Mouse (Mus musculus) midbrain, embryonic 16.5 days (tissue): ENCODE results near the gene Helz2. TPM values are rescaled to one million over a fixed set of nuclear protein-coding genes. Genes with fewer than 3 reads are reported as not detected.
"Not testable (repeated sequence)": the region's sequence is repeated elsewhere in the genome, so short reads cannot be mapped to it uniquely, and the experiment has no call there.

Experiments used
- ATAC-seq: fragments of 200-750 bp; cut with Nextera tagmentation; 2 replicates; pipeline ENCODE4 v1.8.0; 2017; ENCODE audit warnings: moderate TSS enrichment
- H3K27ac ChIP-seq: fragments of 300-500 bp; sonication (generic); 2 replicates; pipeline ENCODE4 v1.5.1; 2014; ENCODE audit warnings: mild to moderate bottlenecking, low read length, mixed read lengths
- H3K27me3 ChIP-seq: fragments of 300-500 bp; sonication (generic); 2 replicates; pipeline ENCODE4 v1.6.1; 2014; ENCODE audit warnings: low read depth, low read length, mixed read lengths; ENCODE audit not compliant: control insufficient read depth, insufficient read depth
- H3K36me3 ChIP-seq: fragments of 300-500 bp; sonication (generic); 2 replicates; pipeline ENCODE4 v1.6.1; 2014; ENCODE audit warnings: mild to moderate bottlenecking, low read length, moderate library complexity, mixed read lengths; ENCODE audit not compliant: control insufficient read depth, insufficient read depth
- H3K4me1 ChIP-seq: fragments of 300-500 bp; sonication (generic); 2 replicates; pipeline ENCODE4 v1.6.1; 2014; ENCODE audit warnings: mild to moderate bottlenecking, low read length, mixed read lengths; ENCODE audit not compliant: control insufficient read depth, insufficient read depth
- H3K4me2 ChIP-seq: fragments of 300-500 bp; sonication (generic); 2 replicates; pipeline ENCODE4 v1.6.1; 2014; ENCODE audit warnings: mild to moderate bottlenecking, low read length, mixed read lengths
- H3K4me3 ChIP-seq: fragments of 300-500 bp; sonication (generic); 2 replicates; pipeline ENCODE4 v1.5.1; 2014; ENCODE audit warnings: low read depth, mild to moderate bottlenecking, low read length, moderate library complexity, mixed read lengths
- H3K9ac ChIP-seq: fragments of 300-500 bp; sonication (generic); 2 replicates; pipeline ENCODE4 v1.6.1; 2014; ENCODE audit warnings: low read depth, low read length, mixed read lengths
- H3K9me3 ChIP-seq: fragments of 300-500 bp; sonication (generic); replicated peaks from 2 replicates; pipeline ENCODE4 v1.6.1; 2014; ENCODE audit warnings: mild to moderate bottlenecking, low read length, mixed read lengths; ENCODE audit not compliant: control insufficient read depth, poor library complexity, severe bottlenecking
- WGBS: fragments of 180-500 bp; shearing (Covaris S2); extraction: QIAGEN DNeasy Blood & Tissue Kit; methylation state at CpG from one replicate; pipeline ENCODE4 v1.1.7; 2014; 5-methylcytosine and 5-hydroxymethylcytosine counted together
- polyA plus RNA-seq: library from polyadenylated mRNA; unstranded; fragments of >200 nt; fragmentation: Nextera tagmentation; extraction: Ambion mirVana; gene quantifications from 2 replicates; pipeline ENCODE4 v1.2.1, GENCODE M21; 2015

Helz2 gene
- 0.32 and 0.44 TPM in 2 replicates for polyA plus RNA-seq

- Histone ChIP-seq H3K4me3 (peak within 1 kb of the TSS; percentile 20), H3K4me2 (peak within 1 kb of the TSS; percentile 27), H3K27ac (no peak within 1 kb of the TSS), H3K36me3 (no peaks in the 10 kb centered on the region), H3K4me1 (no peaks in the 10 kb centered on the region), H3K27me3 (no peaks in the 10 kb centered on the region), H3K9me3 (no peaks in the 10 kb centered on the region), H3K9ac (no peak within 1 kb of the TSS)
- ATAC-seq: no peak
- WGBS: 13% methylated on average over 16 of the region's 16 CpGs
Measured at GRCm38 (mm10) chr2:181241602-181242313, at the start of gene Helz2. Gene Helz2 (minus strand): TSS chr2:181242027.

DNA sequence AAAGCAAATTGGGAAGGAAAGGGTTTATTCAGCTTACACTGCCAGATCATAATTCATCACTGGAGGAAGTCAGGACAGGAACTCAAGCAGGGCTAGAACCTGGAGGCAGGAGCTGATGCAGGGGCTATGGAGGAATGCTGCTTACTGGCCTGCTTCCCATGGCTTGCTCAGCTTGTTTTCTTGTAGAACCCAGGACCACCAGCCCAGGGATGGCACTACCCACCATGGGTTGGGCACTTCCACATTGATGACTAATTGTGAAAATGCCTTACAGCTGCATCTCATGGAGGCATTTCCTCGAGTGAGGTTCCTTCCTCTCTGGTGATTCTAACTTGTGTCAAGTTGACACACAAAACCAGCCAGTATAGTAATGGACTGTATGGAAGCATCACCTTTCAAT is 49.1 kb upstream of the Helz2 start:
- H3K4me1 ChIP-seq: peaks cover 22% of the 10 kb centered on the region
- H3K27ac ChIP-seq: no peak overlapping the region
- no peak overlapping the region for H3K4me3 ChIP-seq
- H3K9ac ChIP-seq: no peak overlapping the region
- H3K4me2 ChIP-seq: no peak overlapping the region
- H3K36me3 ChIP-seq: no peaks in the 10 kb centered on the region
- no peak for ATAC-seq
- WGBS: 91% methylated on average over 1 of the region's 1 CpGs
- no peaks in the 10 kb centered on the region for H3K27me3 ChIP-seq
- H3K9me3 ChIP-seq: no peaks in the 10 kb centered on the region

- Histone ChIP-seq H3K27me3 (no peaks in the 10 kb centered on the region), H3K4me1 (peaks cover 22% of the 10 kb centered on the region), H3K9ac (peak overlapping the region; percentile 58; the same call in 1 of the 2 replicates), H3K9me3 (no peaks in the 10 kb centered on the region), H3K36me3 (no peaks in the 10 kb centered on the region), H3K4me2 (peak overlapping the region; percentile 55), H3K4me3 (peak overlapping the region; percentile 44), H3K27ac (no peak overlapping the region)
- WGBS: 92% methylated on average over 3 of the region's 3 CpGs
- ATAC-seq: no peak
Measured at GRCm38 (mm10) chr2:181288691-181289090, 46.9 kb upstream of the Helz2 start.

DNA sequence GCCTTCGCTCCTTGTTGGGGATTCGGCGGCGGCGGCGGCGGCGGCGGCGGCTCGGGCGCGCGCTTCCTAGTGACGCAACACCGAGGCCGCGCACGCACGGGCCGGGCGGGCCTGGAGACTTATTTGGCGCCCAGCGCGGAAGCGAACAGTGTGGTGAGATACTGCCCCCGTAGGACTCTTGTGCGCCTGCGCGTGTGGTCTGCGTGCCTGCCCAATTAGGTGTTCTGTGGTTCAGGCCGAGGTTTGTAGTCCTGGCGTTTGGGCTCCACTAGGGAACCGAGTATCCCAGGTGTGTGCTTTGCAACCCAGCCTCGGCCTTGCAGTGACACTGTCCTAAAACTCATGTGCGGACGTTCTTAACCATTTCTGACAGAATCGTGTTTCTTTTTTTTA is 46.1 kb upstream of the Helz2 start, which contains the start of gene Gmeb2:
TSS of gene Gmeb2 (minus strand) at position 78 of the 393 bp plus-strand sequence.
- ATAC-seq: peak; percentile 95
- H3K4me2 ChIP-seq: peak within 1 kb of the TSS; percentile 65
- peak within 1 kb of the TSS; percentile 74 for H3K9ac ChIP-seq
- not testable (repeated sequence) for H3K9me3 ChIP-seq, H3K27me3 ChIP-seq, H3K36me3 ChIP-seq
- WGBS: 0% methylated on average over 23 of the region's 38 CpGs
- peak within 1 kb of the TSS; percentile 89 for H3K27ac ChIP-seq
- H3K4me1 ChIP-seq: peaks cover 22% of the 10 kb centered on the region
- H3K4me3 ChIP-seq: peak within 1 kb of the TSS; percentile 44

GRCm38 (mm10) chr2:181287338-181287957 is 45.6 kb upstream of the Helz2 start:
- peak overlapping the region; percentile 65 for H3K4me2 ChIP-seq
- H3K4me1 ChIP-seq: peaks cover 22% of the 10 kb centered on the region
- no peaks in the 10 kb centered on the region; the same call in 1 of the 2 replicates for H3K36me3 ChIP-seq
- peak overlapping the region; percentile 89 for H3K27ac ChIP-seq
- peak; percentile 86 for ATAC-seq
- H3K4me3 ChIP-seq: peak overlapping the region; percentile 44
- H3K9me3 ChIP-seq: no peaks in the 10 kb centered on the region
- H3K27me3 ChIP-seq: no peaks in the 10 kb centered on the region
- under 1% methylated on average over 38 of the region's 71 CpGs for WGBS
- peak overlapping the region; percentile 74 for H3K9ac ChIP-seq

- H3K9ac ChIP-seq: peak overlapping the region; percentile 74
- no peaks in the 10 kb centered on the region for H3K27me3 ChIP-seq
- peak overlapping the region; percentile 89 for H3K27ac ChIP-seq
- H3K4me3 ChIP-seq: peak overlapping the region; percentile 44
- H3K4me2 ChIP-seq: peak overlapping the region; percentile 65
- WGBS: 59% methylated on average over 6 of the region's 6 CpGs
- no peak for ATAC-seq
- no peaks in the 10 kb centered on the region for H3K9me3 ChIP-seq
- H3K4me1 ChIP-seq: peaks cover 22% of the 10 kb centered on the region
- no peaks in the 10 kb centered on the region; the same call in 1 of the 2 replicates for H3K36me3 ChIP-seq
Measured at GRCm38 (mm10) chr2:181286629-181287337, 45.0 kb upstream of the Helz2 start.

DNA sequence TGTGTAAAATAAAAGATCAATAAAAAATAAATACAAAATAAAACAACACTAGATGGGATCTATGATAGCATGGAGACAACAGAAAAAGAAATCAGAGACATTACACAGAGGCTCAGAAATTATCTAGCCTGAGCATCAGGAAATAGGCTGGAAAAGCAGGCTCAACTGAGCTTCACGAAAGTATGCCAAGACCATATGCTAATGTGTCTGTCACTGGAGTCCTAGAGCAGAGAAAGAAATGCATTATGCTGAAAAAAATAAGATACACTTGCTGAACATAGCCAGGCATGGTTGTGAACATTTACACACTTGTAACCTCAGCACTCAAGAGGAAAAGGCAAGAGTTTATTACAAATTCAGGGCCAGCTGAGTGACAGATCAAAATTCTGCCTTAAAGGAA is 38.1 kb upstream of the Helz2 start:
- ATAC-seq: no peak
- H3K9ac ChIP-seq: no peak overlapping the region
- H3K27ac ChIP-seq: no peak overlapping the region
- H3K4me1 ChIP-seq: no peaks in the 10 kb centered on the region
- H3K27me3 ChIP-seq: no peaks in the 10 kb centered on the region
- no peaks in the 10 kb centered on the region for H3K9me3 ChIP-seq
- H3K4me2 ChIP-seq: no peak overlapping the region
- no peak overlapping the region for H3K4me3 ChIP-seq
- WGBS: 74% methylated on average over 1 of the region's 1 CpGs
- no peaks in the 10 kb centered on the region; the same call in 1 of the 2 replicates for H3K36me3 ChIP-seq

- Histone ChIP-seq H3K27me3 (no peaks in the 10 kb centered on the region), H3K4me1 (no peaks in the 10 kb centered on the region), H3K4me2 (no peak overlapping the region), H3K36me3 (peaks cover 4% of the 10 kb centered on the region; the same call in 1 of the 2 replicates), H3K9me3 (no peaks in the 10 kb centered on the region), H3K27ac (no peak overlapping the region), H3K9ac (no peak overlapping the region), H3K4me3 (no peak overlapping the region)
- WGBS: 88% methylated on average over 3 of the region's 3 CpGs
- ATAC-seq: no peak
Measured at GRCm38 (mm10) chr2:181277866-181278265, 36.0 kb upstream of the Helz2 start.
